Mouse (Mus musculus) lung, postnatal 10 days (tissue): ENCODE measurements around the gene Ugt1a8.
"Not testable (repeated sequence)": the region's sequence is repeated elsewhere in the genome, so short reads cannot be mapped to it uniquely, and the experiment has no call there.

Experiments
- DNase-seq: peaks from one replicate; pipeline ENCODE4 v3.0.0; 2021

Gene Ugt1a8

GRCm38 (mm10) chr1:88087513-88087912 lies at the start of gene Ugt1a8:
Gene Ugt1a8, plus strand, starts transcription at chr1:88087813.
- DNase-seq, result no peak

- not testable (repeated sequence) for DNase-seq
Measured at GRCm38 (mm10) chr1:88043044-88043443, 44.6 kb upstream of the Ugt1a8 start.

- DNase-seq, result not testable (repeated sequence)
Measured at GRCm38 (mm10) chr1:88044832-88045437, 42.7 kb upstream of the Ugt1a8 start.

GRCm38 (mm10) chr1:88047408-88047807 lies 40.2 kb upstream of the Ugt1a8 start:
- DNase-seq, result not testable (repeated sequence)

- no peak for DNase-seq
Measured at GRCm38 (mm10) chr1:88055088-88055487, 32.5 kb upstream of the Ugt1a8 start, which contains the start of gene Ugt1a10. Gene Ugt1a10, plus strand, starts transcription at chr1:88055388.

- DNase-seq, result not testable (repeated sequence)
Measured at GRCm38 (mm10) chr1:88066472-88067102, 21.0 kb upstream of the Ugt1a8 start.

GRCm38 (mm10) chr1:88070495-88070894 lies 17.1 kb upstream of the Ugt1a8 start, which contains the start of gene Ugt1a9:
Gene Ugt1a9, plus strand, starts transcription at chr1:88070800.
- no peak for DNase-seq

- DNase-seq, result no peak
Measured at GRCm38 (mm10) chr1:88070902-88071301, 16.7 kb upstream of the Ugt1a8 start.

GRCm38 (mm10) chr1:88074471-88074870 lies 13.1 kb upstream of the Ugt1a8 start:
- DNase-seq, result no peak

GRCm38 (mm10) chr1:88077128-88077527 lies 10.5 kb upstream of the Ugt1a8 start:
- DNase-seq, result no peak

- DNase-seq, result no peak
Measured at GRCm38 (mm10) chr1:88081670-88082069, 5.9 kb upstream of the Ugt1a8 start.

- DNase-seq, result no peak
Measured at GRCm38 (mm10) chr1:88086125-88086524, 1.5 kb upstream of the Ugt1a8 start.

GRCm38 (mm10) chr1:88092341-88092740 lies 4.7 kb downstream of the Ugt1a8 start:
- no peak for DNase-seq

GRCm38 (mm10) chr1:88094270-88094676 lies 6.7 kb downstream of the Ugt1a8 start:
- not testable (repeated sequence) for DNase-seq

- peak; percentile 58 for DNase-seq
Measured at GRCm38 (mm10) chr1:88094941-88095492, 7.4 kb downstream of the Ugt1a8 start, which contains the start of gene Ugt1a7c. Gene Ugt1a7c, plus strand, starts transcription at chr1:88095062.

- DNase-seq, result not testable (repeated sequence)
Measured at GRCm38 (mm10) chr1:88098546-88098945, 10.9 kb downstream of the Ugt1a8 start.

GRCm38 (mm10) chr1:88099691-88100090 lies 12.1 kb downstream of the Ugt1a8 start:
- DNase-seq, result not testable (repeated sequence)

- DNase-seq, result peak; percentile 22
Measured at GRCm38 (mm10) chr1:88103019-88103418, 15.4 kb downstream of the Ugt1a8 start, which contains the start of gene Ugt1a6b. Gene Ugt1a6b, plus strand, starts transcription at chr1:88103252.

- not testable (repeated sequence) for DNase-seq
Measured at GRCm38 (mm10) chr1:88103697-88104468, 16.3 kb downstream of the Ugt1a8 start.

- peak; percentile 16 for DNase-seq
Measured at GRCm38 (mm10) chr1:88104667-88105430, 17.2 kb downstream of the Ugt1a8 start.

GRCm38 (mm10) chr1:88105656-88106055 lies 18.0 kb downstream of the Ugt1a8 start:
- no peak for DNase-seq

GRCm38 (mm10) chr1:88109027-88109557 lies 21.5 kb downstream of the Ugt1a8 start:
- not testable (repeated sequence) for DNase-seq
